ENCODE assay signal across 9 mouse cellular contexts in the genomic region with DNA sequence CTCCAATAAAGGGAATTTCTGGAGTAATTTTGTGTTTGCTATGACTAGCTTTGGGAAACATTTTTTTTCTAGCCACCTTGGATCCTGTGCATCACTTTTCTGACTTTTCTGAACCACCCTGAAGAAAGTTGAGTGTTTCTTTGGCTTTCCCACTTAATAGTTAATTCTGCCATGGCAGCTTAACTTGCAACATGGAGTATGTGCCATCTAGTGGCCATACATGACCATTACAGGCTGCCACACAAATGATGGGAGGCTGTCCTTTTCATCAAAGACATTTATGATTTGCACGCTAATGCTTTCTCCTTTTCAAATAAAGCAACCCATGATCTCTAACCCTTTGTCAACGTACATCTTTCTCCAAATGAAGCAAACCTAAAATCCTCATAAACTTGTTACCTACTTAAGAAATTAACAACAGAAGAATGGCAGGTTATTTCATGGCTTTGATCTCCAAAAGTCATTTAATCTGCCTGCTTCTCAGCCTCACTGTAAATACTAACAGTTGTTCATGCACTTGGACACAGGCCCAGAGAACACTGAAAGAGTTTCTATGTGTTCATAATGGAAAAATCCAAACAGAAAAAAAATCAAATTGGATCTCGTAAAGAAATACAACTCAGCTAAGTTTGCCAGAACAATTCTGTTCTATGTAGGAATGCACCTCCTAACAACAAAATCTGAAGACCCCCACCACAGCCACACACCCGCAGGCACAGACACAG.
A peak's percentile ranks its signal among the peaks of the same experiment; 100 is the strongest.
DNase-seq lines count a peak whose midpoint lies in the region; ATAC-seq and TF ChIP-seq lines count a peak whose summit lies in the region.
"Had no signal": no experiment of that assay in that cellular context is flagged by ENCODE, and none has a peak within 500 bp of the region (broad histone marks: within the 10 kb centered on the region; RNA-seq: fewer than 3 reads in every experiment).

No protein-coding gene starts in this region.

- no peak overlapping the region for H3K27ac ChIP-seq in midbrain, embryonic 10.5 days (replicated peaks)
- no peak overlapping the region for H3K27ac ChIP-seq in midbrain, embryonic 15.5 days
- no peak overlapping the region for H3K27ac ChIP-seq in heart, postnatal 0 days (ENCODE audit: low read depth)
- peak overlapping the region; percentile 44 for H3K27ac ChIP-seq in limb, embryonic 15.5 days
- H3K27ac ChIP-seq: heart, embryonic 15.5 days had no signal

- TF ChIP-seq EP300 in heart, postnatal 0 days (IDR thresholded peaks at IDR 0.05; ENCODE audit: low read depth) = no peak

- peak; percentile 96 for TF ChIP-seq CTCF in heart, postnatal 0 days (IDR thresholded peaks at IDR 0.05; ENCODE audit: low read depth)

- H3K9ac ChIP-seq in midbrain, embryonic 15.5 days = no peak overlapping the region
- no peak overlapping the region for H3K9ac ChIP-seq in heart, postnatal 0 days (replicated peaks; ENCODE audit: low read depth, low read length)
- no peak overlapping the region for H3K9ac ChIP-seq in limb, embryonic 15.5 days
- H3K9ac ChIP-seq: heart, embryonic 15.5 days had no signal

- WGBS in midbrain, embryonic 10.5 days = 50% methylated on average over 4 of the region's 4 CpGs
- 47% methylated on average over 4 of the region's 4 CpGs for WGBS in midbrain, embryonic 15.5 days
- 45% methylated on average over 4 of the region's 4 CpGs for WGBS in heart, postnatal 0 days
- WGBS in limb, embryonic 15.5 days = 18% methylated on average over 4 of the region's 4 CpGs

- H3K4me1 ChIP-seq in midbrain, embryonic 10.5 days = peaks cover 40% of the 10 kb centered on the region
- peaks cover 12% of the 10 kb centered on the region; the same call in 1 of the 2 replicates for H3K4me1 ChIP-seq in midbrain, embryonic 15.5 days
- no peaks in the 10 kb centered on the region for H3K4me1 ChIP-seq in heart, postnatal 0 days (ENCODE audit: control insufficient read depth, insufficient read depth)
- H3K4me1 ChIP-seq in limb, embryonic 15.5 days = peaks cover 28% of the 10 kb centered on the region
- H3K4me1 ChIP-seq: heart, embryonic 15.5 days had no signal

- 0 out of 2 replicates have a peak, but pooled peaks cover 14% of the 10 kb centered on the region for H3K27me3 ChIP-seq in midbrain, embryonic 10.5 days (ENCODE audit: low read depth, poor library complexity, severe bottlenecking)
- H3K27me3 ChIP-seq in midbrain, embryonic 15.5 days (replicated peaks) = no peaks in the 10 kb centered on the region
- no peaks in the 10 kb centered on the region for H3K27me3 ChIP-seq in heart, postnatal 0 days (ENCODE audit: control insufficient read depth, insufficient read depth, low read length)
- H3K27me3 ChIP-seq in limb, embryonic 15.5 days = no peaks in the 10 kb centered on the region
- H3K27me3 ChIP-seq: heart, embryonic 15.5 days had no signal

- no peak overlapping the region for H3K4me2 ChIP-seq in midbrain, embryonic 15.5 days
- no peak overlapping the region for H3K4me2 ChIP-seq in heart, postnatal 0 days (ENCODE audit: low read depth, low read length)
- no peak overlapping the region for H3K4me2 ChIP-seq in limb, embryonic 15.5 days
- H3K4me2 ChIP-seq: heart, embryonic 15.5 days had no signal

- H3K9me3 ChIP-seq in midbrain, embryonic 10.5 days (replicated peaks) = no peaks in the 10 kb centered on the region
- no peaks in the 10 kb centered on the region for H3K9me3 ChIP-seq in midbrain, embryonic 15.5 days
- no peaks in the 10 kb centered on the region for H3K9me3 ChIP-seq in heart, postnatal 0 days (replicated peaks; ENCODE audit: control insufficient read depth, low read length)
- H3K9me3 ChIP-seq in limb, embryonic 15.5 days = no peaks in the 10 kb centered on the region
- H3K9me3 ChIP-seq: heart, embryonic 15.5 days had no signal

- no peak overlapping the region for H3K4me3 ChIP-seq in midbrain, embryonic 10.5 days
- H3K4me3 ChIP-seq in midbrain, embryonic 15.5 days = no peak overlapping the region
- H3K4me3 ChIP-seq in heart, postnatal 0 days (ENCODE audit: low read depth, low read length) = no peak overlapping the region
- no peak overlapping the region for H3K4me3 ChIP-seq in limb, embryonic 15.5 days
- H3K4me3 ChIP-seq: heart, embryonic 15.5 days had no signal

- no peak for ATAC-seq in midbrain, embryonic 15.5 days (replicated peaks)
- ATAC-seq in heart, postnatal 0 days (ENCODE audit: insufficient read depth, low read depth) = no peak
- ATAC-seq in limb, embryonic 15.5 days (ENCODE audit: insufficient number of reproducible peaks, low FRiP score, low TSS enrichment, low read depth) = no peak

- peak; percentile 73 for DNase-seq in adrenal gland, postnatal 14 days
- DNase-seq in adrenal gland, adult 18-20 months (ENCODE audit: low spot score in 2 of 2) = no peak
- peak; percentile 49 for DNase-seq in midbrain, embryonic 10.5 days (ENCODE audit: low spot score)
- peak; percentile 82 for DNase-seq in cerebellum, adult 9-10 months
- peak; percentile 58 for DNase-seq in heart, postnatal 0 days (ENCODE audit: low spot score)
- peak; percentile 27 to 38 for DNase-seq in spleen, postnatal 36 days (ENCODE audit: low spot score in 2 of 2)

- H3K36me3 ChIP-seq in midbrain, embryonic 10.5 days = no peaks in the 10 kb centered on the region
- H3K36me3 ChIP-seq in midbrain, embryonic 15.5 days (replicated peaks) = no peaks in the 10 kb centered on the region
- no peaks in the 10 kb centered on the region for H3K36me3 ChIP-seq in heart, postnatal 0 days (replicated peaks; ENCODE audit: control insufficient read depth, insufficient read depth, low read length)
- no peaks in the 10 kb centered on the region for H3K36me3 ChIP-seq in limb, embryonic 15.5 days
- H3K36me3 ChIP-seq: heart, embryonic 15.5 days had no signal

Comparison
In these comparisons a context has a peak if more than half of its experiments do, and no peak if none do; other contexts are left out.
1. DNase-seq: peak in adrenal gland, postnatal 14 days (single experiment), midbrain, embryonic 10.5 days (single experiment), cerebellum, adult 9-10 months (single experiment), heart, postnatal 0 days (single experiment) and spleen, postnatal 36 days (2 of 2); none in adrenal gland, adult 18-20 months (0 of 2).